Mouse (Mus musculus): Measurements from ENCODE around the gene Olfr791. TPM values are rescaled to one million over a fixed set of nuclear protein-coding genes. Genes with fewer than 3 reads are reported as not detected.

The Olfr791 gene
- not detected in 2 replicates for polyA plus RNA-seq (2015; fragmentation: Nextera tagmentation; extraction: Ambion mirVana)

DNA sequence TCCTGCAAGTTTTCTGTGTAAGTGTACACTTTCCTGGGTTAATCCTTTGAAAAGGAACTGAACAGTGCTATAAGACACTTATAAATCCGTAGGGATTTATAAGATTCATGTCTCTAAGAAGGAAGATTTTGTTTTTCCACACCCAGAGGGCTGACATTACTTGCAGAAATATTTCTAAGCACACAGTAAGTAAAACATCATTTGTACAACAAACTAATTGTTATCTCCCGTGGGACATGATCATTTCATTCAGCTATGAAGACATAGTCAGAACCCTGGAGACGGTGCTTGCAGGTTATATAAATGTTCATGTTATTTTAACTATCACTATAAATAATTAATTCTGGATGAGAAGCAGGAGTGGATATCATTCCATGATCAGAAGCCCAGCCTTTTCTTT, at the start of gene Olfr791:
Olfr791 (plus strand) TSS at position 301 of the 400 bp plus-strand sequence.
- Histone ChIP-seq H3K9ac (ENCODE audit: low read length) (no peak within 1 kb of the TSS), H3K27ac (replicated peaks) (no peak within 1 kb of the TSS), H3K4me3 (ENCODE audit: low read depth, low read length) (no peak within 1 kb of the TSS), H3K9me3 (ENCODE audit: control insufficient read depth, low read length) (no peaks in the 10 kb centered on the region), H3K27me3 (ENCODE audit: control insufficient read depth, insufficient read depth, low read length) (no peaks in the 10 kb centered on the region), H3K4me2 (replicated peaks; ENCODE audit: low read depth) (no peak within 1 kb of the TSS), H3K36me3 (ENCODE audit: control insufficient read depth, insufficient read depth, low read length) (no peaks in the 10 kb centered on the region), H3K4me1 (replicated peaks; ENCODE audit: control insufficient read depth, insufficient read depth) (no peaks in the 10 kb centered on the region)
- no peak for DNase-seq (ENCODE audit: low spot score)
- ATAC-seq (ENCODE audit: low FRiP score, low TSS enrichment): no peak
- TF ChIP-seq EP300 (optimal IDR thresholded peaks at IDR 0.05): no peak
- no peak for TF ChIP-seq CTCF (IDR thresholded peaks at IDR 0.05; ENCODE audit: low read depth)
- 61% methylated on average over 3 of the region's 3 CpGs for WGBS

DNA sequence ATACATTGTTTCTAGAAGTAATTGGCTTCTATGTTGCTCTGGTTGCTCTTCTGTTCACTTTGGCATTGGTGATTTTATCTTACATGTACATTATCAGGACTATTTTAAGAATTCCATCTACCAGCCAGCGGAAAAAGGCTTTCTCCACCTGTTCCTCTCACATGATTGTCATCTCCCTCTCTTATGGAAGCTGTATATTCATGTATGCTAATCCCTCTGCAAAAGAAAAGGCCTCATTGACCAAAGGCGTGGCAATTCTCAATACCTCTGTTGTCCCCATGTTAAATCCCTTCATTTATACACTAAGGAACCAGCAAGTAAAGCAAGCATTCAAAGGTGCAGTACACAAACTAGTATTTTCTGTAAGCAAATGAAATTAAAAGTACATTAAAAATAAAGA, 48.3 kb upstream of the Olfr791 start:
- Histone ChIP-seq H3K27ac (replicated peaks) (no peak overlapping the region), H3K9me3 (ENCODE audit: control insufficient read depth, low read length) (no peaks in the 10 kb centered on the region), H3K4me3 (ENCODE audit: low read depth, low read length) (no peak overlapping the region), H3K27me3 (ENCODE audit: control insufficient read depth, insufficient read depth, low read length) (no peaks in the 10 kb centered on the region), H3K36me3 (ENCODE audit: control insufficient read depth, insufficient read depth, low read length) (no peaks in the 10 kb centered on the region), H3K9ac (ENCODE audit: low read length) (no peak overlapping the region), H3K4me1 (replicated peaks; ENCODE audit: control insufficient read depth, insufficient read depth) (no peaks in the 10 kb centered on the region), H3K4me2 (replicated peaks; ENCODE audit: low read depth) (no peak overlapping the region)
- ATAC-seq (ENCODE audit: low FRiP score, low TSS enrichment) (no peak), DNase-seq (ENCODE audit: low spot score) (no peak)
- WGBS: 61% methylated on average over 2 of the region's 2 CpGs
- TF ChIP-seq CTCF (IDR thresholded peaks at IDR 0.05; ENCODE audit: low read depth): no peak
- no peak for TF ChIP-seq EP300 (optimal IDR thresholded peaks at IDR 0.05)

DNA sequence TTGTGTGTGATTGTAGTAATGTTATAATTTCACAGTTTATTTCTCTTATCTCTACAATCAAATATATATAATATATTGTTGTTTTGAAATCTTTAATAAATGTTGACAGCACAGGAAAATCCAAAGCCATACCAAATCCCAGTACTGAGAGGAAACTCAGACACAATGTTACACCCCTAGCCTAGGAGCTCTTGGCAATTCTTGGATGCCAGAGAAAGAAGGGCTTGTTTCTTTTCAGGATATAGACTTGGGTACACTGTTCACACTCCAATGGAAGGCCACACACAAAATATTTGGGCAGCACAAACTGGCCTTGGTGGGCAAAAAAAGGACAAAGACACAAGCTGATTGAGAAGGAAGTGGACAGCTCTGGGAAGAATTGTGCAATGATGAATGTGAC, 47.9 kb upstream of the Olfr791 start:
- H3K4me2 ChIP-seq (replicated peaks; ENCODE audit: low read depth): no peak overlapping the region
- no peaks in the 10 kb centered on the region for H3K27me3 ChIP-seq (ENCODE audit: control insufficient read depth, insufficient read depth, low read length)
- H3K4me3 ChIP-seq (ENCODE audit: low read depth, low read length): no peak overlapping the region
- no peaks in the 10 kb centered on the region for H3K4me1 ChIP-seq (replicated peaks; ENCODE audit: control insufficient read depth, insufficient read depth)
- H3K36me3 ChIP-seq (ENCODE audit: control insufficient read depth, insufficient read depth, low read length): no peaks in the 10 kb centered on the region
- no peaks in the 10 kb centered on the region for H3K9me3 ChIP-seq (ENCODE audit: control insufficient read depth, low read length)
- no peak overlapping the region for H3K9ac ChIP-seq (ENCODE audit: low read length)
- no peak overlapping the region for H3K27ac ChIP-seq (replicated peaks)
- DNase-seq (ENCODE audit: low spot score) (no peak), ATAC-seq (ENCODE audit: low FRiP score, low TSS enrichment) (no peak)
- TF ChIP-seq CTCF (IDR thresholded peaks at IDR 0.05; ENCODE audit: low read depth): no peak
- TF ChIP-seq EP300 (optimal IDR thresholded peaks at IDR 0.05): no peak

DNA sequence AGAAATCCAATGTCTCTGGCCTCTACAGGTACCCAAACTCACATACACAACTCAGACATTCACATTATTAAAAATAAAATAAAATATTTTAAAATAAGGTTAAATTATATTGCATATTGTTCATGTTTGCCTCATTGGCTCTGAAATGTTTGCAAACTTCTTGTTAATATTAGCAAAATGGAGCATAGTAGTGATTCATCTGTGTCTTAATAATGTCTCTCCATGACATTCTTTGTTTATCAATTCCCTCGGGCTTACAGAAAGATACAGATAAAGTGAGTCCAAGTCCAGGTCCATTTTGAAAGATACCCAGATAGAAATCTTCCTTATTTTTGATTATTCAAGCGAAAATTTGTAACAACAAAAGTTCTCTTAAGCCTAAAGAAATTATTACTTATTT, 37.1 kb upstream of the Olfr791 start, which contains the start of gene Olfr789:
Olfr789 (plus strand) TSS at position 301 of the 400 bp plus-strand sequence.
- no peak for TF ChIP-seq EP300 (optimal IDR thresholded peaks at IDR 0.05)
- no peak for TF ChIP-seq CTCF (IDR thresholded peaks at IDR 0.05; ENCODE audit: low read depth)
- 44% methylated on average over 2 of the region's 2 CpGs for WGBS
- H3K9me3 ChIP-seq (ENCODE audit: control insufficient read depth, low read length): no peaks in the 10 kb centered on the region
- no peak within 1 kb of the TSS for H3K4me2 ChIP-seq (replicated peaks; ENCODE audit: low read depth)
- no peaks in the 10 kb centered on the region for H3K4me1 ChIP-seq (replicated peaks; ENCODE audit: control insufficient read depth, insufficient read depth)
- ATAC-seq (ENCODE audit: low FRiP score, low TSS enrichment) (no peak), DNase-seq (ENCODE audit: low spot score) (no peak)
- no peak within 1 kb of the TSS for H3K4me3 ChIP-seq (ENCODE audit: low read depth, low read length)
- no peaks in the 10 kb centered on the region for H3K27me3 ChIP-seq (ENCODE audit: control insufficient read depth, insufficient read depth, low read length)
- no peak within 1 kb of the TSS for H3K27ac ChIP-seq (replicated peaks)
- no peak within 1 kb of the TSS for H3K9ac ChIP-seq (ENCODE audit: low read length)
- no peaks in the 10 kb centered on the region for H3K36me3 ChIP-seq (ENCODE audit: control insufficient read depth, insufficient read depth, low read length)

DNA sequence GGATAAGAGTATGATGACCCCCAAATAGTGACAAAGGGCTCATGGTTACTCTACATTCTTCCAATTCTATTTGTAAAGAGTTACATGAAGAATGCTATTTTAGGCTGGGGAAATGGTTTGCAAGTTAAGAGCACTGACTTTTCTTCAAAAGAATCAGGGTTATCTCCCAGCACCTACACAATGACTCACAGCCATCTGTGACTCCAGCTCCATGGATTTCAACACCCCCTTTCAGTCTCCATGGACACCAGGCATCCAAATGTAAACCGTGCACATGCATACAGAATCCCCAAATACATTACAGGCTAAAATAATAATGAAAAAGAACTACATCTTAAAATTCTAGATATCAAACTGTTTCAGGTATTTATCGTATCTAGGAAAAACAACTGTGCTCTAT, 31.5 kb upstream of the Olfr791 start:
- no peak overlapping the region for H3K4me3 ChIP-seq (ENCODE audit: low read depth, low read length)
- 73% methylated on average over 2 of the region's 2 CpGs for WGBS
- H3K36me3 ChIP-seq (ENCODE audit: control insufficient read depth, insufficient read depth, low read length): no peaks in the 10 kb centered on the region
- no peak overlapping the region for H3K4me2 ChIP-seq (replicated peaks; ENCODE audit: low read depth)
- H3K27me3 ChIP-seq (ENCODE audit: control insufficient read depth, insufficient read depth, low read length): no peaks in the 10 kb centered on the region
- TF ChIP-seq EP300 (optimal IDR thresholded peaks at IDR 0.05) (no peak), CTCF (IDR thresholded peaks at IDR 0.05; ENCODE audit: low read depth) (no peak)
- DNase-seq (ENCODE audit: low spot score) (no peak), ATAC-seq (ENCODE audit: low FRiP score, low TSS enrichment) (no peak)
- H3K4me1 ChIP-seq (replicated peaks; ENCODE audit: control insufficient read depth, insufficient read depth): no peaks in the 10 kb centered on the region
- no peak overlapping the region for H3K9ac ChIP-seq (ENCODE audit: low read length)
- no peaks in the 10 kb centered on the region for H3K9me3 ChIP-seq (ENCODE audit: control insufficient read depth, low read length)
- no peak overlapping the region for H3K27ac ChIP-seq (replicated peaks)

DNA sequence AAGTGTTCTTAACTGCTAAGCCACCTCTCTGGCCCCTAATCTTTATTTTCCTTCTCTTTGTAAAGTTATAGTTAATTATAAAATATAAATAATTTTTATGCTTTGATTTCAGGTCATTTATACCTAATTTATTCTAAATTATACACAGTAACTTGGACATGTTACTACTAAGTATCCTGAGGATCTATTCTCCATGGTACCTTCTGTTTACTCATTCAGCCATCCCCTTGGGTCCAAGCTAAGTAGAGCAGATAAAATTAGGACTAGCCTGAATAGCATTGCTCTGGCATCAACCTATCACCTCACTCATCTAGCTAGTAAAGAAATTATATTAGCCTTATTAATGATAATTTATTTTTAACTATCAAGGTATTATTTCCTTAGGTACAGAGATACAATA, 23.4 kb upstream of the Olfr791 start, which contains the start of gene Olfr790:
Olfr790 (plus strand) TSS at position 301 of the 400 bp plus-strand sequence.
- H3K9ac ChIP-seq (ENCODE audit: low read length): no peak within 1 kb of the TSS
- H3K4me2 ChIP-seq (replicated peaks; ENCODE audit: low read depth): no peak within 1 kb of the TSS
- H3K4me1 ChIP-seq (replicated peaks; ENCODE audit: control insufficient read depth, insufficient read depth): no peaks in the 10 kb centered on the region
- H3K27ac ChIP-seq (replicated peaks): no peak within 1 kb of the TSS
- ATAC-seq (ENCODE audit: low FRiP score, low TSS enrichment) (no peak), DNase-seq (ENCODE audit: low spot score) (no peak)
- TF ChIP-seq EP300 (optimal IDR thresholded peaks at IDR 0.05) (no peak), CTCF (IDR thresholded peaks at IDR 0.05; ENCODE audit: low read depth) (no peak)
- no peaks in the 10 kb centered on the region for H3K27me3 ChIP-seq (ENCODE audit: control insufficient read depth, insufficient read depth, low read length)
- no peak within 1 kb of the TSS for H3K4me3 ChIP-seq (ENCODE audit: low read depth, low read length)
- H3K36me3 ChIP-seq (ENCODE audit: control insufficient read depth, insufficient read depth, low read length): no peaks in the 10 kb centered on the region
- no peaks in the 10 kb centered on the region for H3K9me3 ChIP-seq (ENCODE audit: control insufficient read depth, low read length)
